In the genomic region with DNA sequence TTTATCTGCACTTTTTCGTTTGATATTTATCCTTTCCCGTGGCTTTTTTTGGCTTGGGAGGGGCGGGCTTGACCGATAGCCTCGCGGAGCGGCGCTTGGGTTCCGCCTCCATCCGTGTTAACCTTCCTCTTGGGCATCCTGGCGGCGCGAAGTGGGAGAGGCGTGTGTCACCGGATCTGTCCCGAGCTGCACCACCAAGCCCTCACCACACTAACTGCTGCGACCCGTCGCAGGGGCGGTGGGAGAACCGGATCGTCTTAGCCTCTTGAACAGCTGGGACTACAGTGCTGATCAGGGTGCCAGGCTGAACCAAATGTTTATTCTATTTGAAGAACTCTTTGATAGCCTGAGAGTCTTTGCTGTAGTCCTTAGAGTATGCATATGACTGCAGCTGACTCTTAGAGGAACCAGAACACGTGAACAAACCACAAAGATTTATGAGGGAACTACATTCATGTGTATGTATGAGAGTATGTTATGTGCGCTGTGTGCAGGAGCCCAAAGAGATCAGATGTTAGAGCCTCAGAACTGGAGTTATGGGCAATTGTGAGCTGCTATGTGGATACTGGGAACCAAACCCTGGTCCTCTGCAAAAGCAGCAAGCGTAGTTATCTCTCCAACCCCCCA, we compare ENCODE assay signal across 10 mouse cellular contexts. TPM values are rescaled to one million over a fixed set of nuclear protein-coding genes. Genes with fewer than 3 reads are reported as not detected.
DNase-seq lines count a peak whose midpoint lies in the region; ATAC-seq and TF ChIP-seq lines count a peak whose summit lies in the region.
"Had no signal": no experiment of that assay in that cellular context is flagged by ENCODE, and none has a peak within 500 bp of the region (broad histone marks: within the 10 kb centered on the region; RNA-seq: fewer than 3 reads in every experiment).

No protein-coding gene starts in this region.

- no peak for TF ChIP-seq POLR2A in lung, adult 2 months (IDR thresholded peaks at IDR 0.05; ENCODE audit: borderline replicate concordance, extremely low read depth, low read depth, low read length)

- no peak for TF ChIP-seq CTCF in hindbrain, postnatal 0 days (IDR thresholded peaks at IDR 0.05; ENCODE audit: low read depth)
- TF ChIP-seq CTCF in lung, adult 2 months (IDR thresholded peaks at IDR 0.05; ENCODE audit: insufficient read depth, low read length) = no peak

- no peaks in the 10 kb centered on the region for H3K9me3 ChIP-seq in embryonic facial prominence, embryonic 11.5 days (replicated peaks; ENCODE audit: control insufficient read depth, low read length)
- H3K9me3 ChIP-seq in hindbrain, postnatal 0 days (ENCODE audit: low read length) = no peaks in the 10 kb centered on the region
- H3K9me3 ChIP-seq in neural tube, embryonic 12.5 days = no peaks in the 10 kb centered on the region
- H3K9me3 ChIP-seq: G1E had no signal

- H3K27me3 ChIP-seq in embryonic facial prominence, embryonic 11.5 days (ENCODE audit: control insufficient read depth, insufficient read depth, low read length) = peaks cover 9% of the 10 kb centered on the region
- H3K27me3 ChIP-seq in hindbrain, postnatal 0 days (ENCODE audit: insufficient read depth, low read length) = peaks cover 8% of the 10 kb centered on the region
- H3K27me3 ChIP-seq in neural tube, embryonic 12.5 days (replicated peaks) = peaks cover 18% of the 10 kb centered on the region

- H3K4me1 ChIP-seq in embryonic facial prominence, embryonic 11.5 days (ENCODE audit: control insufficient read depth, insufficient read depth, low read length) = no peaks in the 10 kb centered on the region
- no peaks in the 10 kb centered on the region for H3K4me1 ChIP-seq in hindbrain, postnatal 0 days (ENCODE audit: insufficient read depth, low read length)
- no peaks in the 10 kb centered on the region for H3K4me1 ChIP-seq in lung, adult 2 months (ENCODE audit: control insufficient read depth, insufficient read depth, low read length)
- peaks cover 4% of the 10 kb centered on the region for H3K4me1 ChIP-seq in neural tube, embryonic 12.5 days

- 0 out of 2 replicates have a peak overlapping the region, but pooled peaks have one; percentile 9 for H3K9ac ChIP-seq in embryonic facial prominence, embryonic 11.5 days (replicated peaks; ENCODE audit: low read length)
- H3K9ac ChIP-seq in hindbrain, postnatal 0 days (replicated peaks; ENCODE audit: low read length) = no peak overlapping the region
- 0 out of 2 replicates have a peak overlapping the region, but pooled peaks have one; percentile 38 for H3K9ac ChIP-seq in neural tube, embryonic 12.5 days

- H3K27ac ChIP-seq in embryonic facial prominence, embryonic 11.5 days (replicated peaks; ENCODE audit: low read depth, low read length) = no peak overlapping the region
- no peak overlapping the region for H3K27ac ChIP-seq in hindbrain, postnatal 0 days
- H3K27ac ChIP-seq in neural tube, embryonic 12.5 days = no peak overlapping the region

- peak; percentile 91 for DNase-seq in heart, adult 11 months
- no peak for DNase-seq in heart, adult 9 months (ENCODE audit: low spot score in 2 of 2)
- peak; percentile 33 for DNase-seq in embryonic facial prominence, embryonic 11.5 days (ENCODE audit: low spot score)
- DNase-seq in hindbrain, postnatal 0 days (ENCODE audit: low spot score) = peak; percentile 6
- peak; percentile 42 for DNase-seq in lung, adult 2 months
- DNase-seq in layer of hippocampus, adult 18-20 months (ENCODE audit: low spot score in 2 of 2) = no peak

- H3K4me3 ChIP-seq in embryonic facial prominence, embryonic 11.5 days (ENCODE audit: low read depth, low read length) = 0 out of 2 replicates have a peak overlapping the region, but pooled peaks have one; percentile 6
- peak overlapping the region; percentile 18 for H3K4me3 ChIP-seq in hindbrain, postnatal 0 days (ENCODE audit: low read length)
- H3K4me3 ChIP-seq in lung, adult 2 months (replicated peaks; ENCODE audit: extremely low read depth, low read depth, low read length) = peak overlapping the region; percentile 55
- peak overlapping the region; percentile 7; the same call in 1 of the 2 replicates for H3K4me3 ChIP-seq in neural tube, embryonic 12.5 days

- 11% methylated on average over 25 of the region's 25 CpGs for WGBS in embryonic facial prominence, embryonic 11.5 days
- 13% methylated on average over 25 of the region's 25 CpGs for WGBS in hindbrain, postnatal 0 days
- 7% methylated on average over 25 of the region's 25 CpGs for WGBS in lung, adult 2 months
- WGBS in neural tube, embryonic 12.5 days = 10% methylated on average over 25 of the region's 25 CpGs

- no peaks in the 10 kb centered on the region for H3K36me3 ChIP-seq in embryonic facial prominence, embryonic 11.5 days (replicated peaks; ENCODE audit: control insufficient read depth, insufficient read depth, low read depth, low read length)
- no peaks in the 10 kb centered on the region for H3K36me3 ChIP-seq in hindbrain, postnatal 0 days (ENCODE audit: insufficient read depth, low read length)
- no peaks in the 10 kb centered on the region for H3K36me3 ChIP-seq in neural tube, embryonic 12.5 days

- peak overlapping the region; percentile 42 for H3K4me2 ChIP-seq in embryonic facial prominence, embryonic 11.5 days (ENCODE audit: low read depth, low read length)
- H3K4me2 ChIP-seq in hindbrain, postnatal 0 days (ENCODE audit: low read depth, low read length) = peak overlapping the region; percentile 47
- H3K4me2 ChIP-seq in neural tube, embryonic 12.5 days (replicated peaks) = peak overlapping the region; percentile 54

- ATAC-seq in embryonic facial prominence, embryonic 11.5 days (replicated peaks; ENCODE audit: insufficient number of reproducible peaks, low FRiP score, low TSS enrichment, low read depth) = no peak
- ATAC-seq in hindbrain, postnatal 0 days = 0 out of 2 replicates have a peak, but pooled peaks have one; percentile 44
- ATAC-seq in neural tube, embryonic 12.5 days (ENCODE audit: low FRiP score, low read depth) = peak; percentile 42; the same call in 1 of the 2 replicates
- no peak for ATAC-seq in cerebellum, adult (ENCODE audit: insufficient number of reproducible peaks, low FRiP score, low TSS enrichment)

RNA-seq across cellular contexts. Expression of gene Rpp21, which starts 5.5 kb away (rescaled TPM):
- 83.6 and 92.6 TPM in 2 replicates for polyA plus RNA-seq in embryonic facial prominence, embryonic 11.5 days (2014; fragmentation: Nextera tagmentation; extraction: Ambion mirVana)
- 29.8 and 54.6 TPM in 2 replicates for total RNA-seq in hindbrain, postnatal 0 days (2014; rRNA removed)
- polyA plus RNA-seq in hindbrain, postnatal 0 days (2015; fragmentation: Nextera tagmentation; extraction: Ambion mirVana) = 154 and 160 TPM in 2 replicates
- 67.6 and 80.1 TPM in 2 replicates for polyA plus RNA-seq in lung, adult 2 months (2012; rRNA removed)
- 84.2 and 94.0 TPM in 2 replicates for polyA plus RNA-seq in neural tube, embryonic 12.5 days (2016; fragmentation: Nextera tagmentation; extraction: Ambion mirVana)
- total RNA-seq in layer of hippocampus, adult 18-20 months (2021) = 10 to 100 TPM; 43.8 to 45.2 TPM

RNA-seq across cellular contexts. Expression of gene Trim39, which starts 19.7 kb away (rescaled TPM):
- 14.0 and 15.6 TPM in 2 replicates for polyA plus RNA-seq in embryonic facial prominence, embryonic 11.5 days (2014; fragmentation: Nextera tagmentation; extraction: Ambion mirVana)
- 18.5 and 22.9 TPM in 2 replicates for total RNA-seq in hindbrain, postnatal 0 days (2014; rRNA removed)
- polyA plus RNA-seq in hindbrain, postnatal 0 days (2015; fragmentation: Nextera tagmentation; extraction: Ambion mirVana) = 13.0 and 13.3 TPM in 2 replicates
- polyA plus RNA-seq in lung, adult 2 months (2012; rRNA removed) = 14.9 and 15.6 TPM in 2 replicates
- polyA plus RNA-seq in neural tube, embryonic 12.5 days (2016; fragmentation: Nextera tagmentation; extraction: Ambion mirVana) = 25.4 and 27.5 TPM in 2 replicates
- 10 to 100 TPM; 22.0 to 23.3 TPM for total RNA-seq in layer of hippocampus, adult 18-20 months (2021)

RNA-seq across cellular contexts. Expression of gene H2-M10.2, which starts 33.9 kb away (rescaled TPM):
- polyA plus RNA-seq in embryonic facial prominence, embryonic 11.5 days (2014; fragmentation: Nextera tagmentation; extraction: Ambion mirVana) = not detected in 2 replicates
- not detected in 2 replicates for total RNA-seq in hindbrain, postnatal 0 days (2014; rRNA removed)
- polyA plus RNA-seq in hindbrain, postnatal 0 days (2015; fragmentation: Nextera tagmentation; extraction: Ambion mirVana) = not detected in 2 replicates
- not detected in 2 replicates for polyA plus RNA-seq in lung, adult 2 months (2012; rRNA removed)
- not detected in 2 replicates for polyA plus RNA-seq in neural tube, embryonic 12.5 days (2016; fragmentation: Nextera tagmentation; extraction: Ambion mirVana)
- total RNA-seq in layer of hippocampus, adult 18-20 months (2021) = not detected
- total RNA-seq: G1E; left cerebral cortex, postnatal 10 days had no signal
- polyA plus RNA-seq: G1E had no signal

Comparison
In these comparisons a context has a peak if more than half of its experiments do, and no peak if none do; other contexts are left out.
1. DNase-seq: peak in heart, adult 11 months (single experiment), embryonic facial prominence, embryonic 11.5 days (single experiment), hindbrain, postnatal 0 days (single experiment) and lung, adult 2 months (single experiment); none in heart, adult 9 months (0 of 2) and layer of hippocampus, adult 18-20 months (0 of 2).
2. ATAC-seq: peak in hindbrain, postnatal 0 days (single experiment) and neural tube, embryonic 12.5 days (single experiment); none in embryonic facial prominence, embryonic 11.5 days (single experiment) and cerebellum, adult (single experiment).
3. Peak in every context shown above with its lines, with median percentiles within 50 percentile points of each other: H3K4me2 ChIP-seq and H3K4me3 ChIP-seq.